Mouse (Mus musculus): Measurements from ENCODE around the gene Trim27. TPM values are rescaled to one million over a fixed set of nuclear protein-coding genes. Genes with fewer than 3 reads are reported as not detected.

Gene Trim27
- polyA plus RNA-seq, 1 experiment: 33.0 TPM

DNA sequence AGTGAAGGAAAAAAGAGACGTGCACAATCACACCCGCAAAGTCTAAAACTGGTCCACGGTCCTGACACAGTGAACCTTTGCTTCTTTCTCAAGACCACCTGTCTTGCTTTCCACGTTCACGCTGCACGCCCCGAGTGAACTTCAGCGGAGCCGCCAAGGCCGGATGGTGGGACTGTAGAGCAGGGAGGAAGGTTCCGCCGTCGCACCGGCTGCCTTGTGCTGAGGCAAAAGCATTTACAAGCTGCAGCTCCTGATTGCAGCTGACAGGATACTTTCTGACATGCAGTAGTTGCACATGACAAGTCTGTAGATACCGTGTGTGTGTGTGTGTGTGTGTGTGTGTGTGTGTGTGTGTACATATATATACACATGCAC, 8.1 kb upstream of the Trim27 start:
- DNase-seq (ENCODE audit: low read depth, low spot score): no peak
- 52% methylated on average over 15 of the region's 15 CpGs for WGBS

- DNase-seq (ENCODE audit: low read depth, low spot score): no peak
- WGBS: 2% methylated on average over 12 of the region's 12 CpGs
Observed at GRCm38 (mm10) chr13:21171600-21172150, 7.6 kb upstream of the Trim27 start.

- DNase-seq (ENCODE audit: low read depth, low spot score): no peak
- WGBS: 1% methylated on average over 16 of the region's 16 CpGs
Observed at GRCm38 (mm10) chr13:21172241-21173027, 6.8 kb upstream of the Trim27 start.

GRCm38 (mm10) chr13:21173072-21173471, 6.2 kb upstream of the Trim27 start:
- under 1% methylated on average over 11 of the region's 11 CpGs for WGBS
- DNase-seq (ENCODE audit: low read depth, low spot score): peak; percentile 78

GRCm38 (mm10) chr13:21176733-21177132, 2.5 kb upstream of the Trim27 start:
- no peak for DNase-seq (ENCODE audit: low read depth, low spot score)
- WGBS: 76% methylated on average over 11 of the region's 11 CpGs

- 27% methylated on average over 5 of the region's 5 CpGs for WGBS
Observed at GRCm38 (mm10) chr13:21177657-21178056, 1.6 kb upstream of the Trim27 start.

GRCm38 (mm10) chr13:21178364-21178763, 881 bp upstream of the Trim27 start:
- 54% methylated on average over 5 of the region's 5 CpGs for WGBS
- DNase-seq (ENCODE audit: low read depth, low spot score): no peak

More at GRCm38 (mm10) chr13:21177657-21178056, 1.6 kb upstream of the Trim27 start:
- DNase-seq (ENCODE audit: low read depth, low spot score): no peak

DNA sequence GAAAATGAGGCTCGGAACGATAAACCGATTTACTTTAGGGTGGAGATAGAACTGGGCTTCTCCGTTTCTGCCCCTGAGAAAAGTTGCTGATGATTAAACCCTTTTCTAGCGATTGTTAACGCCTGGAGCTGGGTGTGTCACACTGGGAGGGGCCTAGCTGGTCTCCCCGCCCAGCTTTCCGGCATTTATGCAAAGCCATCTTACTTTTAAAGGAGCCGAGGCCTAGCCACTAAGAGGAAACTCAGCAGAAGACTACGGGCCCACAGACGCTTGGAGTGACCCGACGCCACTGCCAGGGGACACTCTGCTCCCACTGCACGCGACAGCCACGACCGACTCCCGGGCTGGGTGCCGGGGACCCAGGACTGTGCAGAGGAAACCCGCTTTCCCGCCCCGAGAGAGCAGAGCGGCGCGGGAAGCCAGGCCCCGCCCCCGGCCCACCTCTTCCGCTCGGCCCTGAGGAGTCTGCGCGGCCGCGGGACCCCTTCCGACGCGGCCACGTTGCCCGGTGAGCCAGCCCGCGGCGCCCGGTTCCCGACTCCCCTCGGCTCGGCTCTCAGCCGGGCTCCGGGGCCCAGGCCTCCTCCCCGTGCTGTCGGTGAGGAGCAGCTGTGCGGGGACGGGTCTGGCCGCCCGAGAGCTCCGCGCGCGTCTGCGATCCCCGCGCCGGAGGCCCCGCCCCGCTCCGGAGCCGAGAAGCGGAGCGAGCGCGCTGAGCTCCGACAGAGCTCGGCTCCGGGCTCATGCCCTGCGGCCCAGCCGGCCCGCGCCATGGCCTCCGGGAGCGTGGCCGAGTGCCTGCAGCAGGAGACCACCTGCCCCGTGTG, 692 bp downstream of the Trim27 start:
- DNase-seq (ENCODE audit: low read depth, low spot score): peak; percentile 88
- WGBS: under 1% methylated on average over 80 of the region's 80 CpGs

DNA sequence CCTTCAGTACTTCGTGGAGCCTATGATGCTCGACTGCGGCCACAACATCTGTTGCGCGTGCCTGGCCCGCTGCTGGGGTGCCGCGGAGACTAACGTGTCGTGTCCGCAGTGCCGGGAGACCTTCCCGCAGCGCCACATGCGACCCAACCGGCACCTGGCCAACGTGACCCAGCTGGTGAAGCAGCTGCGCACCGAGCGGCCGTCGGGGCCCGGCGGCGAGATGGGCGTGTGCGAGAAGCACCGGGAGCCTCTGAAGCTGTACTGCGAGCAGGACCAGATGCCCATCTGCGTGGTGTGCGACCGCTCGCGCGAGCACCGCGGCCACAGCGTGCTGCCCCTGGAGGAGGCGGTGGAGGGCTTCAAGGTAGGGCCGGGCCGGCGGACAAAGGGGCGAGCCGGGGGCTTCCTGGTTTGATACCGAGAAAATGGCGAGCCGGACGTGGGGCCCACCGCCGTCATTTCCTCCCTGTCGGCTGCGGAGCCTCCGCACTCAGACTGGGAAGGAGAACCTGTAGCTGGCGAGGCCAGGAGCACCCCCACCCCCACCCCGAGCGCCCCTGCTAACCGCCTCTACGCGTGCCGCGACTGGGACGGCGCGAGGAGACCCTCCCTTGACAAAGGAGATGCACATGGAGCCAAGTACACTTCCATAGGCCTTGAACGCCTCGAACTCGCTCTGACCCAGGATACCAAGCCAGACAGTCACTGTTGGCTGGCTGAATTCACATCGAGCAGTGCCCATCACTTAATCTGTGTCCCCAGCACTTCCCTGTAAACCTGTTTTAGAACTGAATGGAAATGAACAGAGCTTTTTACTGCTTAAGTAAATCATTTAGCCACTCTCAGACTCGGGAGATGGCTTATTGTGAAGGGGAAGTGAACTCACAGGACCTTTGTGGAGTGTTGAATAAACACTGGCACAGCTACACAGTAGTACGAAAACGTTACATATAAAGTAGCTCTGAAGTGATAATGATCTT, 1.6 kb downstream of the Trim27 start:
- WGBS: under 1% methylated on average over 71 of the region's 71 CpGs

GRCm38 (mm10) chr13:21181996-21182395, 2.8 kb downstream of the Trim27 start:
- no peak for DNase-seq (ENCODE audit: low read depth, low spot score)
- WGBS: 61% methylated on average over 7 of the region's 7 CpGs

More for the DNA sequence above, 1.6 kb downstream of the Trim27 start:
- DNase-seq (ENCODE audit: low read depth, low spot score): no peak

- 95% methylated on average over 6 of the region's 6 CpGs for WGBS
- no peak for DNase-seq (ENCODE audit: low read depth, low spot score)
Observed at GRCm38 (mm10) chr13:21183066-21183465, 3.8 kb downstream of the Trim27 start.

- 88% methylated on average over 7 of the region's 7 CpGs for WGBS
- no peak for DNase-seq (ENCODE audit: low read depth, low spot score)
Observed at GRCm38 (mm10) chr13:21183661-21184060, 4.4 kb downstream of the Trim27 start.

- WGBS: 79% methylated on average over 4 of the region's 4 CpGs
- no peak for DNase-seq (ENCODE audit: low read depth, low spot score)
Observed at GRCm38 (mm10) chr13:21185521-21185920, 6.3 kb downstream of the Trim27 start.

- 54% methylated on average over 10 of the region's 10 CpGs for WGBS
- DNase-seq (ENCODE audit: low read depth, low spot score): no peak
Observed at GRCm38 (mm10) chr13:21195406-21196228, 16.4 kb downstream of the Trim27 start.

- WGBS: 85% methylated on average over 5 of the region's 5 CpGs
- no peak for DNase-seq (ENCODE audit: low read depth, low spot score)
Observed at GRCm38 (mm10) chr13:21197721-21198120, 18.5 kb downstream of the Trim27 start.

GRCm38 (mm10) chr13:21198313-21198712, 19.1 kb downstream of the Trim27 start:
- 79% methylated on average over 2 of the region's 2 CpGs for WGBS
- DNase-seq (ENCODE audit: low read depth, low spot score): no peak

DNA sequence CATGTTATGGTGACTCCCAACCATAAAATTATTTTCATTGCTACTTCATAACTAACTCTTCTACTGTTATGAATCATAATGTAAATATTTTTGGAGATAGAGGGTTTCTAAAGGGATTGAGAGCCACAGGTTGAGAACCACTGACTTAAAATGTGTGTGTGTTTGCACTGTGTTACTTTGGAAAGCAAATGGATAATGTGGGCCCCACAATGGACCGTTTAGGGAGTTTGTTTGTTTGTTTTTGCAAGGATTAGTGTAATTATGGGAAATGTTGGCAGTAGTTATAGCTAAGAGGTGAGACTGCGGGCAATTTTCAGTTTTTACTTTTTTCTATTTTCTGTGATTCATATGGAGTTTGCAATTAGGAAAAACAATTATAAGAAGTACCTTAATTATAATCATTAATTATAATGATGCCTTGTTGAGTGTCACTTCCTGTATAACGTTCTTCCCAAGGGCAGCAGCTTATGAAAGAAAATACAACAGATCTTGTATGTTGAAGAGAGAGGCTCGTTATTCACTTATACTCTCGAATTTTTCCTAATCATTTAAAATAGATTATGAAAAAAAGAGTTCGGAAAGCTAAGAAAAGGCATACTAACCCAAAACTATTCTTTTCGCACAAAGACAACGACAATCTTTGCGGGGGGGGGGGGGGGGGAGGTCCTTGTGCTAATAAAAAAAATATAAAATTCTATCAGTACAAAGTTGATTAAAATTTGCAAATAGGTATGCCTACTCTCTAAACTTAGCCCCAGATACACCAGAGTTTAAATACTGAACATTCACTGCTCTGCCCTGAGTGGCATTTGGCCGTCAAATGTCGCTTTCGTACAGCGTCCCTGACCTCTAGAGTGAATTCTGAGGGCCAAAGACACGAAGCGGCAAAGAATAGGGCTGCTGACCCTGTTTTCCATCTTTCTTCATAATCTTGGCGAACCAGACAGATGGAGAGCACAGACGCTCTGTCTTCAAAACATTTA, 20.1 kb downstream of the Trim27 start:
- 2% methylated on average over 17 of the region's 17 CpGs for WGBS
- DNase-seq (ENCODE audit: low read depth, low spot score): no peak
